Mouse (Mus musculus) cerebellum, postnatal 4 days (tissue): ENCODE measurements around the gene Gm20403.
"Not testable (repeated sequence)": the region's sequence is repeated elsewhere in the genome, so short reads cannot be mapped to it uniquely, and the experiment has no call there.

Experiments used
- DNase-seq, 2 experiments: peaks; one replicate each; pipeline ENCODE4 v3.0.0; 2022; ENCODE audit warnings: low spot score in 2 of 2, mixed read lengths in 1 of 2

Gm20403 gene

GRCm38 (mm10) chr12:54986052-54986717 lies at the start of gene Gm20403:
Gene Gm20403 (minus strand): TSS chr12:54986529.
- peak in 1 of 2 experiments; percentile 54 for DNase-seq

GRCm38 (mm10) chr12:55027088-55027487 lies 40.8 kb upstream of the Gm20403 start:
- DNase-seq: no peak

- DNase-seq: no peak
Measured at GRCm38 (mm10) chr12:55023284-55023683, 37.0 kb upstream of the Gm20403 start.

GRCm38 (mm10) chr12:55019421-55019877 lies 33.1 kb upstream of the Gm20403 start:
- DNase-seq: no peak

- DNase-seq: no peak
Measured at GRCm38 (mm10) chr12:55017119-55017721, 30.9 kb upstream of the Gm20403 start.

GRCm38 (mm10) chr12:55016339-55017118 lies 30.2 kb upstream of the Gm20403 start:
- no peak for DNase-seq

GRCm38 (mm10) chr12:55015428-55015827 lies 29.1 kb upstream of the Gm20403 start:
- DNase-seq: no peak

GRCm38 (mm10) chr12:55013626-55014398 lies 27.5 kb upstream of the Gm20403 start, which contains the start of gene Baz1a:
Gene Baz1a (minus strand): TSS chr12:55014348.
- DNase-seq: no peak

GRCm38 (mm10) chr12:55013031-55013430 lies 26.7 kb upstream of the Gm20403 start:
- DNase-seq: no peak

- DNase-seq: no peak
Measured at GRCm38 (mm10) chr12:55007361-55008008, 21.2 kb upstream of the Gm20403 start.

- no peak for DNase-seq
Measured at GRCm38 (mm10) chr12:55006071-55006470, 19.7 kb upstream of the Gm20403 start.

GRCm38 (mm10) chr12:55004396-55004795 lies 18.1 kb upstream of the Gm20403 start:
- DNase-seq: no peak

- DNase-seq: no peak
Measured at GRCm38 (mm10) chr12:55003843-55004242, 17.5 kb upstream of the Gm20403 start.

GRCm38 (mm10) chr12:55002532-55002931 lies 16.2 kb upstream of the Gm20403 start:
- DNase-seq: not testable (repeated sequence)

GRCm38 (mm10) chr12:54999016-54999690 lies 12.8 kb upstream of the Gm20403 start:
- no peak for DNase-seq

GRCm38 (mm10) chr12:54998411-54998810 lies 12.1 kb upstream of the Gm20403 start:
- DNase-seq: no peak

GRCm38 (mm10) chr12:54996979-54997474 lies 10.7 kb upstream of the Gm20403 start:
- no peak for DNase-seq

GRCm38 (mm10) chr12:54995965-54996364 lies 9.6 kb upstream of the Gm20403 start:
- no peak for DNase-seq

GRCm38 (mm10) chr12:54994418-54994817 lies 8.1 kb upstream of the Gm20403 start:
- no peak for DNase-seq

- no peak for DNase-seq
Measured at GRCm38 (mm10) chr12:54994068-54994386, 7.7 kb upstream of the Gm20403 start.
